Mouse (Mus musculus): Measurements from ENCODE around the gene Papss2.
A peak's percentile ranks its signal among the peaks of the same experiment; 100 is the strongest.

Papss2 gene

DNA sequence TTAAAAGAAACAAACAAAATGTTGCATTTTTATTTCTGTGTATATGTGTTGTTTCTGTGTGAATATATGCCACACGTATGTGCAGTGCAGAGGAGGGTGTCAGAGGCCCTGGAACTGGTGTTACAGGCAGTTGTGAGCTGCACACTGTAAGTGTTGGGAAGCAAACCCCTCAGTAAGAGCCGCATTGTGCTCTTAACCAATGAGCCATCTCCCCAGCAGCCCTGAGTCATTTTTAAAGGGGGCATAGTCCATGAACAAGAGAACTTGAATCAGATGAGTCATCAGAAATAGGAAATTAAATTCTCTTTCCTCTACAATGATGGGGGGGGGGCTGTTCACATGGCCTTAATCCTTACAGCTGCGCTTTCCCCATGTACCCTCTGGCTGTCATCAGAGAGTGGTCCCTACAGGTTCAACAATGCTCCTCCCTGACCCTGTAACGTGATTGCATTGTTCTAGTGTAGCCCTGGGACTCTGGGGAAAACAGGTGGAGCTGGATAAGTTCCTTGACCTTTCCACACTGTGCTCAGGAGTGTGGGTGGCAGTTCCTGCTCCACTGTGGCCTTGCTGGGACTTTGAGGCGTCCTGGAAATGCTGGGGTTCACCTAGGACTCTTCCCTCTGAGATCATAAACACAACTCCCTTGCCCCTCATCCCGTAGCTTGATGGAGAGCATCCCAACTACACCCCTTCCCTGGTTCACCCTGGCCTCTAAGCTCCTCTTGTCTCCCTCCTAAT lies 5.6 kb downstream of the Papss2 start:
- DNase-seq = no peak

DNA sequence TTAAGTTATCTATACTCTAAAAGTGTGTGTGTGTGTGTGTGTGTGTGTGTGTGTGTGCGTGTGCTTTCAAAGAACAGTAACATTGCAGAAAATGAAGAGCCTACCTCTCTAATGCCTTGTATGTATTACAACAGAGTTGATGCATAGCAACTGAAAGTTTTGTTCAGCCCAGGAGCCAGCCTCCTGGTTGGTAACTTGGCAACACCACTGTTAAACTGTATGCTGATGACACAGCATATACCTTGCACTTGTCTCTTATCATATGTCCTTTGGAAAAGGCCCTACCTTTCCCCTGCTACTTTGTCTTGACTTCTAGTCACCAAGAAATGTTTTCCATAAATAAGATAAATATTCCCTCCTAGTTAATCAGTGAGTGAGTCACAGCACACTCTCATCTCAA lies 7.9 kb downstream of the Papss2 start:
- no peak for DNase-seq

DNA sequence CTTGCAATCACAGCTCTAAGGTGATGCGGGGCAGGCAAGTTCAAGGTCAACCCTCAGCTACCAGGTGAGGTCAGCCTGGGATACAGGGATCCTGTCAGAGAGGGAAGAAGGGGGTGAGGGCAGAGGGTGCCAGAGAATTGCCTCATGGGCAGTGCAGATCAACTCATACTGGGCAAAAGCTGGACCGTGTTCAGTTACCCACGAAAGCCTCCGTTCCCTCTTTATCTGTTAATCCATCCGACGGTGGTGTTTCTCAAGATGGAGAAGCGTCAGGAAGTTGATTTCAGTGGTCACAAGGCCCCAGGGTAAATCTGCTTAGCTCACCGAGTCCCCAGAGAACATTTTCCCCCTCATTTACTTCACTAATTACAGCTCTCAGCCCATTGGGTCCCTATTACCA lies 8.5 kb downstream of the Papss2 start:
- DNase-seq = no peak

DNA sequence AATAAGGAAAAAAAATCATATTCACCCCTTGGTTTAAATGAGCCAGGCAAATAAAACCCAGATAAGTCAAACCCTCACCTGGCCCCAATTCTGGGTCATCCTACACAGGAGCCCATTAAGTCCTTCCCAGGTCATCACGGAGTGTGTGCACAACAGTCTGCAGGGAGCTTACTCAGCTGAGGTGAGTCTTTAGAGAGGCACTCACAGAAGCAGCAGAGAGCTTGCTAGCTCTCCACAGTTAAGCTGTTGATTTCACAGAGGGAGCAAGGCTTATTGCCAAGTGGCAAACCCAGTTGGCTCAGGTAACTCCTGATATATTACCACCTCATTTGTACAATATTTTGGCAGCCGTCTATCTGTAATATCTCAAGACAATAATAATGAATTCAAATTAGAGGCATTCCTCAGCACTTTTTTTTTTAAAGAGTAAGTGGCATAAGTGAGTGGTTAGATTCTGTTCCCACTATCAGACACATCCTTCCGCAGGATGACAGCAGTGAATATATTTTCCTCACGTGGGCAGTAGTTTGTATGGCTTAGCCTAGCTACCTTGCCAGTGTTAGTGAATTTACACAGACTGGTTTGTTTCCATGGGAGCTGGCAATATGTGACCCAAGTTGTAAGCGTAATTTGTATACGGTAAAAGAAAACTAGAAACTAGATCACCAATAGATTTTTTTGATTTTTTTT lies 9.1 kb downstream of the Papss2 start:
- no peak for DNase-seq

DNA sequence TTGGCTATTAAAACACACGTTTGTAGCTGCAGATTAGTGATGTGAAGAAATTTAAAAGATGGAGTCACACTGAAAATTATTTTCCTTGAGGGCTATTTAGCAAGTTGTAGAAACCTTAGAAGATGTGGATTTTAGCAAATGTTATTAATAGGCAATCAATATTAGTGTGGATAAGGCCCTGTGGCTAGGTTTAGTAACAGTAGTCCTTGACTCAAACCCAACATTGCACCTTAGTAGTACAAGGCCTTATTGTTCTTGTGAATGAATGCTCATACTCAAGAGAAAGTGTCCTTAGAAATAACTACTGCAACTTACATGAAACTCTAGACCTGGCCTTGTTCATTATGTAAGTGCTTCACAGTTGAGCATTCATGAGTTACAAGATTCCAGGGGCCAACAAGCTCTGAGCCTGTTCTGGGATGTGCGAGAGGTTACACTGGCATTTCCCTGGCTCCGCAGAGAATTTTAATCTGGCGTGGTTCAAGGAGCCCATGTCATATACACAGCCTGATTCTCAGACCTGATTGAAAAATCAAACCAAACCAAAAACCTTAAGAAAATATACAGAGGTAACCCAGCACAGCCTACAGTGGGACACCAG lies 10.7 kb downstream of the Papss2 start:
- no peak for DNase-seq

DNA sequence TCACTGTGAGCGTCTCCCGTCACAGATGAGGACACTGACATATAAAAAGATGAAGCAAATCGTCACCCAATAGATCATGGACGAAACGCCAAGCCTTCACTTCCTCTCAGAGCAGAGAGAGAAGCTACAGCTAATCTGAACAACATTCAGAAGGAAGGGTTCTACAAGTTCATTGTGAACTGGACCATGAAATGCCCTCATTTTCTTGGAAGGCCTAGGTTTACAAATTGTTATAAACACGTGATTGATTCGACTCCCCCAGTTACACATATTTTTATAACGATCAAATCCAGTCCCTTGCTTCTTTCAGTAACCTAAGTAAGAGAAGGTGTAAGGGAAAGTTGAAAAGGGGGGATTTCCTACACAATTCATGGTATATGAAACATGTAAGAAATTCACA lies 11.4 kb downstream of the Papss2 start:
- no peak for DNase-seq

DNA sequence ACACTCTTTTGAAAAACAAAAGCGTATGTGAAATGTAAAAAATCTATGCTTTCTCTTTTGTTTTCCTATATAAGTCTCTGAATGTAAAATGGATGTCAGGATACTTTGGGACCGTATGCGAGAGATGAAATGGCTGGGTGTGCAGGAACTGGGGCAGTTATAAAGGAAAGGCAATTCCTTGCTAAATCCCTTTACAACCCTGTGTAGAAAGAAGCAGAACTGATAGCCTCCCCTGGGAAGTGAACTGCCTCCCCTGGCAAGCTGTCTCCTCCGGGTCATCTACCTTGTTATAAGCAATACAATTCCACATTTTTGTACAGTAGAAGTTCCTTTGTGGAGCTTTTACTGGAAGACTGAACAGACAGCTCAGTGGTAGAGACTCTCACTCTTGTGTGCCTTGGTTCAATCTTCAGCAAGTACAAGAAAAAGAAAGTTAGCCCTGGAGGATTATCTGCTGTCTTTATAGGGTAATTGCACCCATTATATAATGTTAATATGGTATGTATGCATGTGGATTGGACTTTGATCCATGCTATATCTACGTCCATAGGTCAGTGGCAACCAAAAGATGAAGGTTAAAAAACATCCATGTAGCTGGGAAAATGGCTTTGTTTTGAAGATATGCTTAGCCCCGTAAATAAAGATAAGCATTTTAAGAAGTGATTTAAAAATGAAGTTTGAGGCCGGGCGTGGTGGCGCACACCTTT lies 15.9 kb downstream of the Papss2 start:
- no peak for DNase-seq

DNA sequence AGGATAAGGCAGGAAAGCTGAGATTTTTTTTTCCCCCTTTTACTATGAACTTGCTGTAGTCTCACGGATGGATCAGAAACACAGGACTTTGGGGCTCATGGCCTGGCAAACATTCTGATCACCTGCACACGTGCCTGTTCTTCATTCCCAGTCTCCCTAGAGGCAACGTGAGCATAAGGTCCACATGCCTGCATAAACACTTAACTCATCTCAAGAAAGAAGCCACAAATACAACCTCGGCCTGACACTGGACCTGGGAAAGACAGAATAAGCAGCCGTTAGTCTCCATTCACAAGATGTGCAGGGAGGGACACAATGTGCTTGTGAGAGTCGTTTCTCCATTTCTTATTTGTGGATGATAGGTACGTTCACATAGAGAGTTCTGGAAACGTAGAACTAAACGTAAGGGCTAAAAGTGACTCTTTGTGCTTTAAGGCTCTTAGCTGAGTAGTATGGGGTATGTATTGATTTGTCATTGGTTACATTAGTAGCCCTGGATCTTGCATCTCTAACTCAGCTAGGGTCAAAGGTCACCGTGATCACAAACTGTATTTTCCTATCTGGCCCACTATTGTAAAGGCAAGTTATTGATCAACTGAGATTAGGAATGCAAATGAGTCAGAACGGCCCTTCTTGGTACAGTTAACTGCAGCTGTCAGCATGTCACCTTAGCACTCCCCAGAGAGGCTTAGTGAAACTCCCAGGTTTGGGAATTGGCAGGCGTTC lies 18.6 kb downstream of the Papss2 start:
- no peak for DNase-seq

DNA sequence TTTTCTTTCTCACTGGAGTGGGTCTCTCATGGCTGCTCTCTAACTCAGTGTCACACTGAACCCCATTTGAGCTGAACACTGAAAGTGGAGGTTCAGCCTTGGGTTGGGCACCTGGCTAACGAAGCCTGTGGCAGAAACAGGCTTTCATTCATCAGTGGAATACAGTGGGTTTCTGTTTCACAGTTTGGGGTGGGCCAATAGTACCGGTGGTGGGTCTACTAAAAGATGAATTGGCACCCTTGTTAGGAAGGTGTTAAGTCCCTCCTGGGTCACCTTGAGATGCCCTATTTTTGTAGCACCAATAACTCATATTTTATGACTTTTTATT lies 19.1 kb downstream of the Papss2 start:
- DNase-seq = no peak

DNA sequence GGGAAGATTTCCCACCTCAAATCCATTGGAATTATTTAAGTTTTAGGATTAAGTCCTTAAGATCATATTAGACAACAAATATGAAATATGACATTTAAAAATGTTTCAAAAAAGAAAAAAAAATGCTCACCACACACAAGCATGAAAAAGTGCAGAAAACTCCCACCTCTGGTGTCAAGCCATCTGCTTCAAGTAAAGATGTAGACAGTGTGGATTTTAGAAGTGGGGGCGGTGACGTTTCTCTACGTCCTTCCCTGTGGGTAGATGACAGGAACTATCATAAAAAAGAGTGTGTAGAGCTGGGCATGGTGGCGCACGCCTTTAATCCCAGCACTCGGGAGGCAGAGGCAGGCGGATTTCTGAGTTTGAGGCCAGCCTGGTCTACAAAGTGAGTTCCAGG lies 21.1 kb downstream of the Papss2 start:
- no peak for DNase-seq

DNA sequence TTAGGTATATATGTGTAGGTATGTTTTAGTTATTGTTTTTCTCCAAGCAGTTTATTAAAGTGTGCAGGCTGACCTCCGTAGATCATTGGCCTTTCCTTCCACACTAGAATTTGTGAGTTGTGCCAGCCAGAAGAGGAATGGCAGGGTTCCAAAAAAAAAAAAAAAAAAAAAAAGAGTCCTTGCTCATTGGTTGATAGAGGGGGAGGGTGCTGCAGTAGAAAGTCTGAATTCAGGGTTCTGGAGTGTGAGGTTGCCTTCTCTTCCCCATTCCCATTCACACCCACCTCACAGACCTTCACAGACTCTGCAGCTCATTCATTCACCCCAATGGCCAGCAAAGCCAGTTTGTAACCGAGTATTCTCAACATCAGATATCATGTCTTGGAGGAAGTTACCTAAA lies 24.1 kb downstream of the Papss2 start:
- no peak for DNase-seq

DNA sequence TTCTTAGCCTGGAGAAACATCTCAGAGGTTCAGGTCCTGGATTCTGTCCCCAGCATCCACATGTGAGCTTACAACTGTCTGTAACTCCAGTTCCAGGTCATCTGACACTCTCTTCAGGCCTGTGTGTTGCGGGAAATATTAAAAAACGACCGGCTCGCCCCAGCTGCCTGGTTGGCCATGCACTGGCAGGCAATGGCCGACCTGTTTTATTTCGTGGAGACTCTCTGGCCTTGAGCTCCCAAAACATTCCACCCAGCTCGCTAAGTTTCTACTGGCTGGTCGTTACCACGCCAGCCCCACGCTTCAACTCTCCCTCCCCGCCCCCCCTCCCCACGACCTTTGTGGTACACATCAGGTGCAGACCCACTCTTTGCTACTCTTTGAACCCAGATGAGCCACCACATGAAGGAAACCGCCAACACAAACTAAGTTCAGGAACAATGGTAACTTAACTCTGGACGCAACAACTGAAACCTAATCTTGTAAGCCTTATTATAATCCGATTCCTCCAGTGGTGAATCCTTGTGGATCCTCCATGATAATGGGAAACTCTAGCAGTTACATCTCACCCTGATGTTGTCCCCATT lies 25.4 kb downstream of the Papss2 start:
- DNase-seq = no peak

DNA sequence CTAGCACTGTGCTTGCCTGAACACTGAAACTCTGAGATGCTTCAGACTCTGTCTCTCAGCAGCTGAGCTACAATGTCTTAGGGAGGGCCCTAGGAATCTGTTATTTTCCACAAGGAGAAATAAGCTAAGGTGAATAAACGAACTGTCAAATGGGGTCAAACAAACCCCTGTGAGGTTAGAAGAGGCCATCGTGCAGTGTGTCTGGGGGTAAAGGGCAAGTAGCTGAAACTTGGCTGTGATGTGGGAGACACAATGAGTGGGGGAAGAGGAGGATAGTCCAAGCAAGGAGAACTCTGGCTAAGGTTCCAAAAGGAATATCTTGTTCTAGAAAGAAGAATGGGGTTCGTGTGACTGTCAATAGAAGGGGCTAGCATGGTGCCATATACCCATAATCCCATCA lies 26.6 kb downstream of the Papss2 start:
- no peak for DNase-seq

DNA sequence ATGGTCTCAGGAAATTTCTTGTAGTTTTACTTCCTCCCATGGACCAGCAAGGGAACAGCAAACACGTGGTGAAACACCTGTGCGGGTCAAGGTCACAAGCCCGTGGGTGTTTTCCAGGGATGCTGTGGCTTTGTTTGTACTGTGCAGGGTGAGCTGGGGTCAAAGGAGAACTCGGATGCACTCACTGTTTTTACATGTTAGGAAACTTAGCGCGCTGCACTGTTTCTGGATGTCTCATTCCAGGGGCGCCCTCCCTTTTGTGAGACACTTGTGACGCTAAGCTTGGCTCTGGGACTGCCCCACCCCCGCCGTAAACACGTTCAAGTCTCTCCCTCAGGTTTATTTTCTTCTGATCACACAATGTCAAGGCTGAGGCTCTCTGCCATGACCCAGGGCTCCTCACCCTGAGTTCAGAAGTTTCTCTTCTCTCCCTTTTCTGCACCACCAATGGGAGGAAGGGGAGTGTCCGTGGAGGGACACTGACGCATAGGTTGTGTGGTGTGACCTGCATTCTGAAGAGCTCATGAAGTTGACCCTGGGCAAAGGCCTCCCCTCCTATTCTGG lies 31.3 kb downstream of the Papss2 start:
- peak; percentile 32 for DNase-seq

DNA sequence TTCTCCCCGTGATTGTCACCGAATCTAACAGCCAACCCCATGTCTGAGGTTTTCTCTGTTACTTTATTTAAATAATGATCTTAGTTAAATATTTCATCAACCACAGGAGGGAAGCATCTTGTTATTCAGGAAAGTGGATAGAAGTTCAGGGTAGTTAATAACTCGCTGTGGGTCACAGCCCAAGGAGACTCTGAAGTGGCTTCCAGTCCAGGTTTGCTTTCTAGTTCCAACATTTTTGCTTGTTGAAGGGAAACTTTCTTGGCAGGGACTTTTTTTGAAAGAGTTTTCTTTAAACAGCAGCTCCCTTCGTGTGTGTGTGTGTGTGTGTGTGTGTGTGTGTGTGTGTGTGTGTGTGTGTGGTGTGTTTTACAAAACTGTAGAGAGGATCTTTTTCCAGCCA lies 32.0 kb downstream of the Papss2 start:
- DNase-seq = peak; percentile 31

DNA sequence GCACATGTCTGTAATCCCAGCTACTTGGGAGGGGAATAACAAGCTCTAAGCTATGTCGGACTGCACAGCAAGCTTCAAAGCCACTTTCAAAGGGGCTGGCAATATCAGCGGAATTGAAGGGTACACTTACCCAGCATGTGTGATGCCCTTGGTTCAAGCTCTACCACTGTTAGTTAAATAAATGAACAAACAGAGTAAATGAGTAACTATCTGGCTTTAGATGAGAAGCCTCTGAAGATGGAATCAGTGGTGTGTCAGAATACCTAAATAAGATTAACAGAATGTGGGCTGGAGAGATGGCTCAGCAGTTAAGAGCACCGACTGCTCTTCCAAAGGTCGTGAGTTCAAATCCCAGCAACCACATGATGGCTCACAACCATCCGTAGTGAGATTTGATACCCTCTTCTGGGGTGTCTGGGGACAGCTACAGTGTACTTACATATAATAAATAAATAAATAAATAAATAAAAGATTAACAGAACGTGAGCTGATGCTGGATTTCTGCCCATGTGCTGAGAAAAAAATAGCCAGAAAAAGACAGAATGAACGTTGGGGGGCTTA lies 33.1 kb downstream of the Papss2 start:
- DNase-seq = no peak

DNA sequence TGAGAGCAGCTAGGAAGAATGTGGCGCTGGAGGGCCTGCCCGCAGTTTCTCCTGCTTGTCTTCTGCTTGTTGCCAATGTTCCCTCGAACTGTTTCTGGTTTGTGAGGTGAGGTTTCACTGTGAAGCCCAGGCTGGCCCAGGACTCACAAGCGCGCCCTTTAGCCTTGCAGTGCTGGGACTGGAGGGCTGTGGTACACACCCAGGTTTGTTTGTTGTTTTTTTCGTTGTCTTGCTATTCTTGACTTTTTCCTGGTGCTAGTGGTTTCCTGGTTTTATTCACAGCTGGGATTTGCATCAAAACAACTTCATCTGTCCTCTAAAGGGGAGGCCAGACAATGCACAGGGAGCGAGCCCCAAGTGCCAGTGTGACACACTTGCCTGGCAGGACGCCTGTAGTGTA lies 39.3 kb downstream of the Papss2 start:
- DNase-seq = no peak

DNA sequence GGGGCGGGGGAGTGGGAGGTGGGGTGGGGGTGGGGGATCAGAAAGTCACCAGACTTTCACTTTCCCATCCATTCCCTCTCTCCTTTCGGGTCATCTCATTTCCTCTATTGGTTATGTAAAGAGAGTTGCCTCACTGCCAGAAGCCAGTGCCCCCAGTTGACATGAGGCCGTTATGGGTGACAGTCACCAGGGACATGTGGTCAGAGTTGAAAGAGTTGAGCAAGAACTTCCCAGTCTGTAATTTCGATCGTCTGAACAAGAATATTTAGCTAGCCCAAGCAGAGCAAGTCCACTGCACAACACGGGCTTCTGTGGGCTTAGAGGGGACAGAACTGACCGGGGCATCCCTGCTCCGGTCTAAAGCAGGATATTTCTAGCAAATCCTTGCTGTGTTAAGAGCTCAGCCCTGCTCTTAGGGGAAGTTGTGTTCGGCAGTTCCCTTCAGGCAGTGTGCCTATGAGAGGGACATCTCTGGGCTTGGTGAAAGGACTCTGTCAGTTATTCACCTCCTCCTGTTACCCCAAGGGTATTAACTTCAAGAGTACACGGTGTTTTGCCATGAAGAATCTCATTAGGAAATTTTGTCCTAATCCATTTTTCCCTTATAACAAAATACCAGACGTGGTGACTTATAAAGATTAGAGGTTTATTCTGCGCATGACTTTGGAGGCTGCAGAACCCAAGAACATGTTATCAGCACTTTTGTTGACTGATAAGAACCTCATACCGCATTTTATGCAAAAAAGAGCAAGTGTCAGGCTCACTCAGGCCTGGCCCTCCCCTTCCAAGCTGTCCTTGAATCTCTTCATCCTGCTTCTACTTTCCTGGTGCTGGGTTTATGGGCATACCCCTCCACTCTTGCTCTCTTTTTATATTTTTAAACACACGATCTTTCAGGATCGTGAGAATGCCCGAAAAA lies 42.0 kb downstream of the Papss2 start:
- peak; percentile 19 for DNase-seq

DNA sequence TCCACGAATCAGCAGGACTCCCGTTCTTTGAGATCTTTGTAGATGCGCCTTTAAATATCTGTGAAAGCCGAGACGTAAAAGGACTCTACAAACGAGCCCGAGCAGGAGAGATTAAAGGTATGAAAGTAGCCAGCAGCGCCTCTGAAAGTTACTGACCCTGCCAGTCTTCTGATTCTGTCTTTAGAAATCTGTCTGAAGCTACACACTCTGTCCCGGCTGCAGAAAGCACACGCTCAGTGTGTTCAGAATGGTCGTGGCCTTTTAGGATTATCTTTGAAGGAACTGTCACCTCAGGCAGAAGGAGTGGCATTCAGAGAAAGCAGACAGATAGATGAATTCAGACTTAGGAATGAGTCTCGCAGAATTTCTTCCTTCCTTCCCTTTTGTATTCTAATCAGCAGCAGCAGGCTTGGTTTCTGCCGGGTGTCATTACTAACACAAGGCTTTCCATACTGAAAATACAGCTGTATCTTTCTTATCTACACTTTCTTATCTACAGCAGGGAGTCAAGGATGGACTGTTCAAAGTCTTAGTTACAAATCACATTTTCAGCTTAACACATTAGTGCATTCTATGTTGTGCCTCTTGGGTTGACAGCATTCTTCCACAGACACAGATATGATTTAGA lies 42.8 kb downstream of the Papss2 start:
- DNase-seq = no peak

DNA sequence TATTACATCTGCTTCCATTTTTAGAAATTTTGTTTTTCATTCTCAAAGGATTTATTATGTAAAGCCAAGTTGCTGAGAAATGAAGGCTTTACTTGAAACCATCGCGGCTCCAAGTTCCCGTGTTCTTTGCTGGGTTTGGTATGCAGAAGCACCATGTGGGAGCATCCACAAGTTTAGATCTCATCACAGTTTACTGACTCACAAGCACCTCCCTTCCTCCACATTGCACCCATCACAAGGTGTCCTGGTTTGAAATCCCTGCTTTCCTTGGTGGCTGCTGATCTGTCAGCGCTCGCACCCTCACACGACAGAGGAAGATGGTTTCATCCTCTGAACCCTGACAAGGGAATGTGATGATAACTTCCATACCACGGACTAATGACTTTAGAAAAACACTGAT lies 45.9 kb downstream of the Papss2 start:
- DNase-seq = no peak
